Mouse (Mus musculus) midbrain, embryonic 14.5 days (tissue): ENCODE data around the gene Ube2i. TPM values are rescaled to one million over a fixed set of nuclear protein-coding genes. Genes with fewer than 3 reads are reported as not detected.
"Not testable (repeated sequence)": the region's sequence is repeated elsewhere in the genome, so short reads cannot be mapped to it uniquely, and the experiment has no call there.

Experiments
- ATAC-seq: fragments of 200-750 bp; cut with Nextera tagmentation; 2 replicates; pipeline ENCODE4 v1.8.0; 2017; ENCODE audit warnings: moderate number of reproducible peaks, moderate library complexity; ENCODE audit not compliant: low FRiP score, low TSS enrichment
- DNase-seq: peaks from one replicate; pipeline ENCODE4 v3.0.0-alpha.2; 2015
- H3K27ac ChIP-seq: fragments of 300-500 bp; sonication (generic); replicated peaks from 2 replicates; pipeline ENCODE4 v1.5.1; 2014; ENCODE audit warnings: mild to moderate bottlenecking, low read depth, low read length, moderate library complexity
- H3K27me3 ChIP-seq: fragments of 300-500 bp; sonication (generic); 2 replicates; pipeline ENCODE4 v1.6.1; 2014; ENCODE audit warnings: low read length, control low read depth, mixed read lengths; ENCODE audit not compliant: control insufficient read depth, insufficient read depth
- H3K36me3 ChIP-seq: fragments of 300-500 bp; sonication (generic); 2 replicates; pipeline ENCODE4 v1.6.1; 2014; ENCODE audit warnings: low read length, control low read depth; ENCODE audit not compliant: control insufficient read depth, insufficient read depth
- H3K4me1 ChIP-seq: fragments of 300-500 bp; sonication (generic); 2 replicates; pipeline ENCODE4 v1.6.1; 2014; ENCODE audit warnings: mild to moderate bottlenecking, antibody characterized with exemption, low read length, control low read depth; ENCODE audit not compliant: control insufficient read depth, insufficient read depth
- H3K4me2 ChIP-seq: fragments of 300-500 bp; sonication (generic); 2 replicates; pipeline ENCODE4 v1.6.1; 2014; ENCODE audit warnings: mild to moderate bottlenecking, low read length, moderate library complexity
- H3K4me3 ChIP-seq: fragments of 300-500 bp; sonication (generic); replicated peaks from 2 replicates; pipeline ENCODE4 v1.5.1; 2014; ENCODE audit warnings: low read depth, low read length
- H3K9ac ChIP-seq: fragments of 300-500 bp; sonication (generic); replicated peaks from 2 replicates; pipeline ENCODE4 v1.6.1; 2014; ENCODE audit warnings: mild to moderate bottlenecking, low read length, moderate library complexity
- H3K9me3 ChIP-seq: fragments of 300-500 bp; sonication (generic); 2 replicates; pipeline ENCODE4 v1.6.1; 2016; ENCODE audit warnings: low read length, control low read depth, mixed read lengths; ENCODE audit not compliant: control insufficient read depth
- WGBS: fragments of 180-500 bp; shearing (Covaris S2); extraction: QIAGEN DNeasy Blood & Tissue Kit; methylation state at CpG from one replicate; pipeline ENCODE4 v1.1.7; 2014; 5-methylcytosine and 5-hydroxymethylcytosine counted together
- polyA plus RNA-seq: library from polyadenylated mRNA; unstranded; fragments of >200 nt; fragmentation: Nextera tagmentation; extraction: Ambion mirVana; gene quantifications from 2 replicates; pipeline ENCODE4 v1.2.1, GENCODE M21; 2014

Ube2i gene
- polyA plus RNA-seq, 1 experiment from 2014 or later, result 564 TPM

DNA sequence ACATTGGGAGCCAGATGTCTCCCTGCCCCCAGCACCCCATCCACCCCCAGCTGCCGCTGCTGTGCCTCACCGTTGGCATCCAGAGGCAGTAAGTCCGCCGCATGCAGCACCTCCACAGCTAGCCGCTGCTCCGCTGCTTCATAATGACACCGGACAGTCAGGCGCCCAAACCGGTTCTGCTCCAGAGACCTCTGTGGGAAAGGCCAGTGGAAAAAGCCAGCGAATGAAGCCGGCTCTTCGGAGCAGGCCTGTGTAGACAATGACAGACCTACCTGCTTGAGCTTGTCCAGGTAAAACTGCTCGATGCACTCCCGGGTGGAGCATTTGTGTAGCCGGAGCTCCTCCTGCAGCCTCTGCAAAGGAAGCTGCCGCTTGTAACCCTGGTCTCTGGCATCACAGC lies 30.2 kb downstream of the Ube2i start:
- Histone ChIP-seq H3K27ac (no peak overlapping the region), H3K4me2 (no peak overlapping the region), H3K4me3 (no peak overlapping the region), H3K9ac (no peak overlapping the region), H3K27me3 (no peaks in the 10 kb centered on the region), H3K36me3 (peaks cover 40% of the 10 kb centered on the region), H3K9me3 (no peaks in the 10 kb centered on the region), H3K4me1 (peaks cover 9% of the 10 kb centered on the region)
- 88% methylated on average over 16 of the region's 16 CpGs for WGBS
- no peak for ATAC-seq
- no peak for DNase-seq

DNA sequence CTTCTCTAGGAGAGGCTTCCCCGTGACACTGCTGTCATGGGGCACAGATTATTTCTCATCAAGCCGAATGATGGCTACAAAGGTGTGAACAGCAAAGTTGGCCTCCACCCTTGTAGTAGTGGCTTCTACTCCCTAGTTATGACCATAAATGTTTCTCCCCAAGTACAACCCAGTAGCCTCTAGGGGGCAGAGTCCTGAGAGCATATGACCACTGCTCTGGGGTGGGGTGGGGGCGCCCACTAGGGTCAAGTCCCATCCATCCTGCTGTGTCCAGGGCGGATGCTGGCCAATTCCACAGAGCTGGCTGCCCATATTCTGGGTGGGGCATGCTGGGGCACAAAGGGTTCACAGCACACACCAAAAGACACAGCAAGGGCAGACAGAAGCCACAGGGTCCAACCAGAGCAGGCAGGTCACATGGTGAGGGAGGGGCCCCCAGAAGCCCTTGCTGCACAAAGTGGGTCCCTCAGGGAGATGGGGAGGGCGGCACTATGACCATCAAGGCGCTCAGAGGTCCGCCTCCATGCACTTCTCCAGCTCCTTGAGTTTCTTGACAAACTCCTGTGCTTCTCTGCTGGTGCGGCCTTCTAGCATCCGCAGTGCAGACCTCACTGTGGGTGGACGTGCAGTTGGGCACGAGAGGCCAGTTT lies 31.2 kb downstream of the Ube2i start:
- Histone ChIP-seq H3K36me3 (peaks cover 40% of the 10 kb centered on the region), H3K27ac (no peak overlapping the region), H3K4me1 (peaks cover 13% of the 10 kb centered on the region), H3K27me3 (no peaks in the 10 kb centered on the region), H3K9me3 (no peaks in the 10 kb centered on the region), H3K4me3 (no peak overlapping the region), H3K4me2 (no peak overlapping the region), H3K9ac (no peak overlapping the region)
- ATAC-seq, result no peak
- WGBS, result 91% methylated on average over 11 of the region's 11 CpGs
- no peak for DNase-seq

DNA sequence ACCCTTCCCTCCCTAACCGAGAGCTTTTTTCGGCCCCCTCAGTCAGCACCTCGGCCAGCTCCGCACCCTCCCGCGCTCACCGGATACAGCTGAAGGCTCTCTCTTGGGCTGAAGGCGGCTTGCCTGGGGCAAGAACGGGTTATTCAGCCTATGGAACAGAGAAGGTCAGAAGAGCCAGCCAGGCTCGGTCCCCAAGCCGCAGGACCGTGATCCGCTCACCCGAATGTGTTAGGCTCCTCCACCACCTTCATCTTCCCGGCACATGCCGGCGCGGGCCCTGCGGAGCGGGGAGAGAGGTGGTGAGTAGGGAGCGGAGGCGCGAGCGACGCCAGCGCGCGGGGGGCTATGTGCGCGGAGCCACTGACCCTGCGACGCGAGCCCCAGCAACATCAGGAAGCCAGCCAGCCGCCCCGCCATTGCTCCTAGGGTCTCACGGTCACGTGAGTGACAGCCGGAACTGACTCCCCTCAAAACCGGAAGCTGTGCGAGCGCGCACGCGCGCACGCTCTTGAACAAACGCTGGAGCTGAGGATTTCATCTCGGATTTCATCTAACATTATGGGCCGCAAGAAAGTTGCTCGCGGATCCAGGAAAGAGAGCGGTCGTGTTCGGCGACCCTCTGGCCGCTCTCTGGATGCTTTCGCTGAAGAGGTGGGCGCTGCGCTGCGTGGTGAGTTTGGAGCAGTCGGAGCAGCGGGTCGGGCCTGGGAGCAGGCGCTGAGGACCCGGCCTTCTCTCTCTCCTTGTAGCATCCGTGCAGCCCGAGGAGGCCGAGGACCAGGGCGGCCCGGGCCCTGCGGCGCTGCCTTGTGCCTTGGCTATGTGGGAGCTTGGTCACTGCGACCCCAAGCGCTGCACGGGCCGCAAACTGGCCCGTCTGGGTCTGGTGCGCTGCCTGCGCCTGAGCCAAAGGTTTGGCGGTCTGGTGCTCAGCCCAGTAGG lies 34.5 kb downstream of the Ube2i start, which contains the start of the genes Gnptg and Tsr3:
Gene Gnptg, minus strand, starts transcription at position 430 of the 942 bp plus-strand sequence.
Gene Tsr3, plus strand, starts transcription at position 476 of the 942 bp plus-strand sequence.
- peak within 1 kb of the TSS; percentile 53 for H3K27ac ChIP-seq
- peak within 1 kb of the TSS; percentile 88 for H3K9ac ChIP-seq
- H3K4me2 ChIP-seq, result peak within 1 kb of the TSS; percentile 96
- H3K9me3 ChIP-seq, result no peaks in the 10 kb centered on the region
- ATAC-seq (peak; percentile 88), DNase-seq (peak; percentile 96)
- peaks cover 13% of the 10 kb centered on the region for H3K4me1 ChIP-seq
- WGBS, result under 1% methylated on average over 74 of the region's 80 CpGs
- H3K4me3 ChIP-seq, result peak within 1 kb of the TSS; percentile 57
- no peaks in the 10 kb centered on the region for H3K27me3 ChIP-seq
- H3K36me3 ChIP-seq, result peaks cover 50% of the 10 kb centered on the region

DNA sequence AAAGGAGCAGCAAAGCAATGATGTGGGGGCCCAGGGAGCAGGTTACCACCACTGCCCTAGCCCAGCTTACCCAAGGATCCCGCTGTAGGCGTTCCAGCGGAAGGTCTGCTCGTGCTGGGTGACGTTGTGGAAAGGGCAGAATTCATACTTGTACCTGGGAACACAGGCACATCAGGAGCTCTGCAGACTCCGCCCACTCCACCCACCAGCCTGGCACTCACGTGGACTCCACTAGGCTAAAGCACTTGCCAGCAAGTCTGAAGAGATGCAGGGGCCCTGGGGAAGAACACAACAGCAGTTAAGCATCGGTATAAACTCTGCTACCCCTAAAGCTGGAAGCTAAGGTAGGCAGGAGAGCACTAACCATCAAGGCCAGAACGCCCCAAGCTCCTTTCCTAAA lies 38.8 kb downstream of the Ube2i start:
- DNase-seq (no peak), ATAC-seq (no peak)
- no peak overlapping the region for H3K4me3 ChIP-seq
- H3K9me3 ChIP-seq, result no peaks in the 10 kb centered on the region
- peaks cover 6% of the 10 kb centered on the region for H3K4me1 ChIP-seq
- H3K27ac ChIP-seq, result no peak overlapping the region
- no peak overlapping the region for H3K4me2 ChIP-seq
- H3K27me3 ChIP-seq, result no peaks in the 10 kb centered on the region
- 86% methylated on average over 9 of the region's 9 CpGs for WGBS
- H3K9ac ChIP-seq, result no peak overlapping the region
- peaks cover 37% of the 10 kb centered on the region for H3K36me3 ChIP-seq

DNA sequence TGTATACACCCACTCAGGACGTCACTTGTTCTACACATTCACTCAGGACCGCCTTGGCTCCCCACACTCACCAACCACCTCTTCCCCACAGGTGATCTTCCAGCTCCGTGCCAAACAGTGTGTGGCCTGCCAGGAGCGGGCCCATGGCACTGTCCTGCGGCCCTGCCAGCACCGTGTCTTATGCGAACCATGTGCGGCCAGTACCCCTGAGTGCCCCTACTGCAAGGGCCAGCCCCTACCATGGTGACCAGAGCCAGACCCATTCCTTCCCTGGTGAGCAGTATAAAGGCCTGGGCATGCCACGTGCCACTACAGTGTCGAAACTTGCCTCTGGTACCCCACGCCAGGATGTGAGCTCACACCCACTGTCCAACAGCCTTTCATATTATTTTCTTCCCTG lies 42.8 kb downstream of the Ube2i start:
- not testable (repeated sequence) for H3K4me1 ChIP-seq, H3K4me3 ChIP-seq, H3K27ac ChIP-seq, H3K4me2 ChIP-seq, ATAC-seq, H3K9me3 ChIP-seq, DNase-seq, H3K9ac ChIP-seq, H3K27me3 ChIP-seq
- H3K36me3 ChIP-seq, result peaks cover 48% of the 10 kb centered on the region
- WGBS, result 93% methylated on average over 5 of the region's 11 CpGs

DNA sequence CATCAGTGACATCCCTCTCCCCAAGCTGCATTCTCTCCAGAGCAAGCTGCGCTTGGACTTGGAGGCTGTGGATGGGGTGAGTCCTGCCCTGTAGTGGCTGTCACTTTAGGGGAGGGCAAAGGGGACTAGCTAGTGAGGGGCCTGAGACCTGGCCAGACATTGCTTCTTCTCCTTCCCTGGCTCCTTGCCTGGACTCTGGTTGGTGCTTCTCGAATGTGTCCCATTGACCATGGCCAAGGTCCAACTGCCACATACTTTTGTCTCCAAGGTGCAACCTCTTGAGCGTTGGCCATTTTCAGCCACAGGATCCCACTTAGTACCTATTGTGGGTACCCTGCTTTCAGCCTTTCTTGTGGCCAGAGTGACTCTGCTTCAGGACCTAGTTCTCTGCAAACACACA lies 43.7 kb downstream of the Ube2i start:
- no peak overlapping the region for H3K9ac ChIP-seq
- no peaks in the 10 kb centered on the region for H3K27me3 ChIP-seq
- no peaks in the 10 kb centered on the region for H3K4me1 ChIP-seq
- H3K9me3 ChIP-seq, result no peaks in the 10 kb centered on the region
- peaks cover 48% of the 10 kb centered on the region for H3K36me3 ChIP-seq
- no peak for DNase-seq
- ATAC-seq, result no peak
- no peak overlapping the region for H3K4me2 ChIP-seq
- H3K27ac ChIP-seq, result no peak overlapping the region
- WGBS, result 96% methylated on average over 3 of the region's 3 CpGs
- no peak overlapping the region for H3K4me3 ChIP-seq

DNA sequence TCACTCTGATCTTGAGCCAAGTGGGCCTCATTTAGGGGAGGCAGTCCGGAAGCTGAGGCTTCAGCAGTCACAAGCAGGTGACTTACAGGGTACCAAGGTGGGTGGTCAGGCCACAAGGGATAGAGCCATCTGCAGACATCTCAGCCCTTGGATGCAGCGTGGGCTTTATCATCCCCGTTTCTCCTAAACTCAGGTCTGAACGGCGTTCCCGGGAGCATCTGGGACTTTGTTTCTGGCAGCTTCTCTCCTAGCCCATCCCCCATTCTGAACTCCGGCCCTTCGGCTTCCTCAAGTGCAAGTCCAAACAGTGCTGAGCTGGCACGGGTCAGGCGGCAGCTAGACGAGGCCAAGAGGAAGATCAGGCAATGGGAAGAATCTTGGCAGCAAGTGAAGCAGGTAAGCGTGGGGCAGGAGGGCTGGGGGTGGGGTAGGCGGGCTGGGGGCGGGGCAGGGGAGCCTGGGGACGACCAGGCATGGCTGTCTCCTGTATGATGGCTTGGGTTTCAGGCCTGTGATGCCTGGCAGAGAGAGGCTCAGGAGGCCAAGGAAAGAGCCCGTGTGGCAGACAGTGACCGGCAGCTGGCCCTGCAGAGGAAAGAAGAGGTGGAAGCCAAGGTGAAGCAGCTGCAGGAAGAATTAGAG lies 44.3 kb downstream of the Ube2i start:
- 80% methylated on average over 15 of the region's 17 CpGs for WGBS
- H3K4me1 ChIP-seq, H3K4me2 ChIP-seq, H3K4me3 ChIP-seq, H3K9me3 ChIP-seq, H3K27ac ChIP-seq, ATAC-seq, H3K9ac ChIP-seq, DNase-seq, H3K27me3 ChIP-seq: not testable (repeated sequence)
- peaks cover 46% of the 10 kb centered on the region for H3K36me3 ChIP-seq

DNA sequence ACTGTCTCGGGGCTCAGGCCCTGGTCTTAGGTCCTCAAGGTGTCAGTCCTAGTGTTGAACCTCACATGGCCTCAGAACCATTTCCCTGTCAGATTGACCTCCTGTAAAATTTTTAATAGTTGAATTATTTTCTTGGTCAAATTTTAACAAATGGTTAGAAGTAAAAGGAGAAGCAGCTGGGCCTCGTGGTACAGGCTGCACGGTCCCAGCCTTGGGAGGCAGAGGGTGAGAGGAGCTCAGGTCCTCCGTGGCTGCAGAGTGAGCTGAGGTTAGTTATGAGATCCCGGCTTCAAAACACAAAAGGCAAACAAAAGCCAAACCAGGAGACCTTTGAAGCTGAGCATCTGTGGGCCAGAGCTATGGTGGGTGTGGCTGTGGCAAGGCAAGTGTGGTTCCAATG lies 46.4 kb downstream of the Ube2i start:
- no peak overlapping the region for H3K27ac ChIP-seq
- ATAC-seq (no peak), DNase-seq (no peak)
- H3K4me1 ChIP-seq, result no peaks in the 10 kb centered on the region
- H3K27me3 ChIP-seq, result no peaks in the 10 kb centered on the region
- WGBS, result 85% methylated on average over 5 of the region's 5 CpGs
- H3K36me3 ChIP-seq, result peaks cover 37% of the 10 kb centered on the region
- H3K4me3 ChIP-seq, result no peak overlapping the region
- no peaks in the 10 kb centered on the region for H3K9me3 ChIP-seq
- H3K9ac ChIP-seq, result no peak overlapping the region
- H3K4me2 ChIP-seq, result no peak overlapping the region
